Mouse (Mus musculus) liver, adult 2 months (tissue): ENCODE measurements around the gene Rccd1.

Source experiments
- CTCF ChIP-seq: fragments of 200-500 bp; IDR thresholded peaks from 2 replicates; pipeline ENCODE4 v1.5.1; 2011; ENCODE audit warnings: low read depth, low read length, control low read depth
- POLR2A ChIP-seq: fragments of 200-500 bp; IDR thresholded peaks from 2 replicates; pipeline ENCODE4 v1.6.1; 2011; ENCODE audit warnings: low read length, control low read depth; ENCODE audit not compliant: insufficient read depth; ENCODE audit errors: extremely low read depth

DNA sequence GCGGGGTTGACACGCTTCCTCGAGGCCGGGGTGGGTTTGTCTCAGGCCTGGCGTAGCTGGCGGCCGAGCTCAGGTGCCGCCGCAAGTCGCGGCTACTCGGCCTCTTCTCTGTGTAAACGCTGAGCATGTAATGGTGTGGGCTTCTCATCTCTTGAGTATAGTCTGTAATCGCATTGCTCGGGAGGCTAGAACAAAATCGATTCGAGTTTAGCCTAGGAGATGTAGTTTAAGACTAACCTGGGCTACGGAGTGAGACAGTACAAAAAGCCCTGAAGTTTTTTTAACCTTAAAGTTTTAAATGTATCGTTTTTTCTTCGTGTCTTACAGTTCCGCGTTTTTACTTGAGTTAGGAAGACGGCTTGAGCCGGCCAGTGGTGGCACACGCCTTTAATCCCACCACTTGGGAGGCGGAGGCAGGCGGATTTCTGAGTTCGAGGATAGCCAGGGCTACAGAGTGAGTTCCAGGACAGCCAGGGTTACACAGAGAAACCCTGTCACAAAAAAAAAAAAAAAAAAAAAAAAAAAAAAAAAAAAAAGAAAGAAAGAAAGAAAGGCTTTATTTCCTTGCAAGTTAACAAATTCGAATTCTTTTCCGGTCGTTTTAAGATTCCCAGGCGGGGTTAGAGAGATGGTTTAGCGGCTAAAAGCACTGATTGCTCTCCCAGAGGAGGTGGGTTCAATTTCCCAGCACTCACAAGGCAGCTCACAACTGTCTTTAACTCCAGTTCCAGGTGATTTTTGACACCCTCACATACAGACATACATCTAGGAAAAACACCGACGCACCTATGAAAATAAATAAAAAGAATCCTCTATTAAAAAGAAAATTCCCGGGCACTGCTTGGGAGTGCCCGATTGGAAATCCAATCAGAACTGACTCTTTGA is 29.2 kb downstream of the Rccd1 start:
- TF ChIP-seq CTCF: no peak
- TF ChIP-seq POLR2A: no peak
